Mouse (Mus musculus) embryonic facial prominence, embryonic 12.5 days (tissue): ENCODE measurements around the gene Gjc1. TPM values are rescaled to one million over a fixed set of nuclear protein-coding genes. Genes with fewer than 3 reads are reported as not detected.

Experiments used
- ATAC-seq: fragments of 200-750 bp; cut with Nextera tagmentation; 2 replicates; pipeline ENCODE4 v1.8.0; 2017; ENCODE audit not compliant: insufficient number of reproducible peaks, insufficient read depth, low FRiP score, low TSS enrichment
- H3K27ac ChIP-seq: fragments of 300-500 bp; sonication (generic); 2 replicates; pipeline ENCODE4 v1.5.1; 2016; ENCODE audit warnings: mild to moderate bottlenecking
- H3K27me3 ChIP-seq: fragments of 300-500 bp; sonication (generic); 2 replicates; pipeline ENCODE4 v1.6.1; 2016; ENCODE audit warnings: mild to moderate bottlenecking, moderate library complexity
- H3K36me3 ChIP-seq: fragments of 300-500 bp; sonication (generic); 2 replicates; pipeline ENCODE4 v1.6.1; 2016; ENCODE audit warnings: mild to moderate bottlenecking
- H3K4me1 ChIP-seq: fragments of 300-500 bp; sonication (generic); 2 replicates; pipeline ENCODE4 v1.6.1; 2016
- H3K4me2 ChIP-seq: fragments of 300-500 bp; sonication (generic); replicated peaks from 2 replicates; pipeline ENCODE4 v1.6.1; 2016; ENCODE audit warnings: mild to moderate bottlenecking, moderate library complexity
- H3K4me3 ChIP-seq: fragments of 300-500 bp; sonication (generic); 2 replicates; pipeline ENCODE4 v1.5.1; 2016; ENCODE audit warnings: mild to moderate bottlenecking
- H3K9ac ChIP-seq: fragments of 300-500 bp; sonication (generic); 2 replicates; pipeline ENCODE4 v1.6.1; 2016; ENCODE audit warnings: mild to moderate bottlenecking, moderate library complexity
- H3K9me3 ChIP-seq: fragments of 300-500 bp; sonication (generic); 2 replicates; pipeline ENCODE4 v1.6.1; 2016; ENCODE audit warnings: mild to moderate bottlenecking, moderate library complexity
- WGBS: fragments of 180-500 bp; shearing (Covaris S2); methylation state at CpG from one replicate; pipeline ENCODE4 v1.1.7; 2016; 5-methylcytosine and 5-hydroxymethylcytosine counted together
- polyA plus RNA-seq: library from polyadenylated mRNA; unstranded; fragments of >200 nt; fragmentation: Nextera tagmentation; extraction: Ambion mirVana; gene quantifications from 2 replicates; pipeline ENCODE4 v1.2.1, GENCODE M21; 2016

Gjc1 gene
- polyA plus RNA-seq, 1 experiment from 2014 or later: 105 TPM

DNA sequence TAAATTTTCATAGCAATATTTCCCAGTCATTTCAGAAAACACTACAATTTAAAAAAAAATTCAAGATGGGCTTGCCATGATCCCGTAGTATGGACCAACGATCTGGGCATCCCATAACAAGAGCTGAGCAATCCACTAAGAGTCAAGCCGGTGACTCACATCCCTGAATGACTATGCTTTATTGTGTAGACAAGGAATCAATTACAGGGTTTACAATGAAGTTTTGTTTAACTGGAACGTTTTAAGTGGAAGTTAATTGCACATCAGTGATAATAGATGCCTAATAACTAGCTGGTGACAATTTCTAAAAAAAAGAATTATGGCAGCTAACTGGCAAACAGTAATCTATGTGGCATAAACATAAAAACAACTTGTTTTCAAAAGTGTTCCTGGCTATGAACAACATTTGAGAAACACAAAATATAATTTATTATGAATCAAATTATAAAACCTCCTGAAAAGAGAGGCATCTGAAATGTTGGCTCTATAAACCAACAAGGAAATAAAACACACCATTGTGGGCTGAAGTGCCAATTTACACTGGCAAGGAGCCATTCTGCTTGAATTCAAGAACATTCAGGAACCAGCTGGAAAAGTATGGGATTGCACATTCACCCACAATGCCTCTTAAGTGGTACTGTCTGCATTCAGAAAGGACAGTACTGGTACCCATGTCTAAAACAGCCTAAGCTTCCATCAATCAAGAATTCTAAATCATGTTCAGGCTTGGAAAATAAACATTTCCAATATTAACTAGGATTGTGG is 8.6 kb downstream of the Gjc1 start:
- H3K4me3 ChIP-seq: no peak overlapping the region
- H3K27ac ChIP-seq: no peak overlapping the region
- no peaks in the 10 kb centered on the region for H3K9me3 ChIP-seq
- H3K4me1 ChIP-seq: peaks cover 25% of the 10 kb centered on the region
- no peak overlapping the region for H3K9ac ChIP-seq
- no peaks in the 10 kb centered on the region for H3K27me3 ChIP-seq
- no peak for ATAC-seq
- H3K4me2 ChIP-seq: no peak overlapping the region
- WGBS: 49% methylated on average over 4 of the region's 4 CpGs
- peaks cover 10% of the 10 kb centered on the region for H3K36me3 ChIP-seq

DNA sequence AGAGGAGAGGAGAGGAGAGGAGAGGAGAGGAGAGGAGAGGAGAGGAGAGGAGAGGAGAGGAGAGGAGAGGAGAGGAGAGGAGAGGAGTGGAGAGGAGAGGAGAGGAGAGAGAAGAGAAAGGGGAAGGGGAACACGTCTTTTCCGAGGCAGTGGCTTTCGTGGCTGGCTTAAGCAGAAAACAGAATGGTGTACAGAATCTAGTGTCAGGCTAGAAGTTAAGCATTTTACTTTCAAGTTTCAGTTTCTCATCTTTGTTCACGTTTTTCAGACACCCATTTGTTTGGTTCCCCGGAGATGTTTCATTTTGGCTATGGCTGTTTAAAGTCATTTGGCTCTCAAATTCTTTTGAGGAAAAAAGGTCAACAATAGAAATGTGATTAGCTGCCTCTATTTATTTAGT is 11.3 kb downstream of the Gjc1 start:
- peaks cover 17% of the 10 kb centered on the region; the same call in 1 of the 2 replicates for H3K4me1 ChIP-seq
- no peaks in the 10 kb centered on the region for H3K27me3 ChIP-seq
- no peak overlapping the region for H3K9ac ChIP-seq
- H3K4me3 ChIP-seq: no peak overlapping the region
- 69% methylated on average over 5 of the region's 5 CpGs for WGBS
- no peak overlapping the region for H3K27ac ChIP-seq
- no peak for ATAC-seq
- no peaks in the 10 kb centered on the region for H3K9me3 ChIP-seq
- no peak overlapping the region for H3K4me2 ChIP-seq
- H3K36me3 ChIP-seq: peaks cover 30% of the 10 kb centered on the region

DNA sequence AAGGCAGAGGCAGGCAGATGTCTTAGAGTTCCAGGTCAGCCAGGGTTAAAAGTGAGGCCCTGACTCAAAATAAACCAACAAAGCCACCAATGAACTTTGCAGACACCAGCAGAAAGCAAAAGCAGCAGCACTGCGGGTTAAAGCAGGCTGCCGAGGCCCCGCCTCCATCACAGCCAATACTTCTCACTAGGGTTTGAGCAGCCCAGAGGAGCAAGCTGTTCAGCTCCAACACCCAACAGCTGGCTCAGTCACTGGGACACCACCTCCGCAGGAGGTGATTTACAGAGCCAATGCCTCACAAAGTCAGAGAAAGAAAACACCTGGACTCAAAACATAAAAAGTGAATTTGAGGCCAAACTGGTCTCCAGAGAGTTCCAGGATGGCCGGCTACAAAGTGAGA is 16.0 kb downstream of the Gjc1 start:
- no peak for ATAC-seq
- H3K27me3 ChIP-seq: no peaks in the 10 kb centered on the region
- peaks cover 63% of the 10 kb centered on the region for H3K36me3 ChIP-seq
- no peaks in the 10 kb centered on the region for H3K9me3 ChIP-seq
- H3K4me2 ChIP-seq: no peak overlapping the region
- peaks cover 6% of the 10 kb centered on the region; the same call in 1 of the 2 replicates for H3K4me1 ChIP-seq
- 85% methylated on average over 5 of the region's 5 CpGs for WGBS
- H3K27ac ChIP-seq: no peak overlapping the region
- no peak overlapping the region for H3K9ac ChIP-seq
- no peak overlapping the region for H3K4me3 ChIP-seq

DNA sequence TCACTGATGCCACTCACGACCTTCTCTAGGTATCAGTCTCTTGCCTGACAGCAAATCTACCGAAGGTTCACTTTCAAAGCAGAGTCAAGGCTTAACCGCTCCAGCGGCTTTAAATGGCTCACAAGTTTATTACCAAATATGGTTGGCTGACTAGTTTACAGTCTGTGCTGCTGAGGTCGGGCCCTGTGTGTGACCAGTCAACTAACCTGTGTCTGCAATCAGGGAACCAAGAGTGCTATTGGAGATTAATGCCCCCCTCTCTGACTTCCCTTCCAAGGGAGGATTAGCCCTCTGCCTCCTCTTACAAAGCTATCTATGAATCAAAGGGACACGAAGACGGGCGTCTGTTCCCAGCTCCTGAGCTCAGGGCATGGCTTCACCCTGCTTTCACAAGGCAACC is 25.3 kb downstream of the Gjc1 start:
- Histone ChIP-seq H3K4me1 (peaks cover 9% of the 10 kb centered on the region), H3K4me2 (no peak overlapping the region), H3K36me3 (peaks cover 22% of the 10 kb centered on the region), H3K4me3 (no peak overlapping the region), H3K9me3 (no peaks in the 10 kb centered on the region), H3K27ac (no peak overlapping the region), H3K9ac (no peak overlapping the region), H3K27me3 (no peaks in the 10 kb centered on the region)
- WGBS: 66% methylated on average over 8 of the region's 8 CpGs
- ATAC-seq: no peak

DNA sequence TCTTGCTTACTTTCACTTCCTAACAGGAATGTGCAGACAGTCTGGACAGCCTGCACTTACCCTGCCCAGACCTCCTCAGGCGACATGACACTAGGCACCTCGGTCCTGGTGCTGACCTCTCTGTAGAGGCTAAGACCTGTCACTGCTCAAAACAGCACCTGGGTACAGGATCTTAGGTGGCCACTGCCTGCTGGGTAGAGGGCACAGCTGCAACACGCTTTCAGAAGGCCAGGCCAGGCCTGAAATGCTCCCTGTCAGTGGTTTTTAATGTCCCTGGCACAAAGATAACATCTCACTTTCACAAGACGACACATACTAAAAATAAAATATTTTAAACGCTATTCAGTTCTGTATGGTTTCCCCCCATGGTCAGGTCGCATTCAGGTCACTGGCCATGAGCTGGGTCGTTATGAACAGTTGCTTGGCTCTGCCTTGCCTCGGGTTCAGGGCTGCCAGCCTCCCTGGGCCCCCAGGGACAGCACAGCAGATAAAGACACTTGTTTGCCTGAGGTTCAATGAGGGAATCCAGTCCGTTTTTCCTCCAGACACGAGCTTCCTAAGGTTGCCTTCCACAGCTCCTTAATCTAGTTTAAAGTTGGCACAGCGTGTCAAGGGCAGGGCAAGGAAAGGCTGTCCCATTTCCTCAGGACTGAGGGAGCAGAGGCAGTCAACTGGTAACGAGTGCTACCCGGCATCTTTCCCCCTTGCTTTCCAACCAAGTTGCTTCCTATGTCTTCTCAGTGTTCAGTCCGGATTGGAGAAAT is 27.6 kb downstream of the Gjc1 start:
- H3K4me2 ChIP-seq: no peak overlapping the region
- H3K27me3 ChIP-seq: no peaks in the 10 kb centered on the region
- H3K4me1 ChIP-seq: peaks cover 9% of the 10 kb centered on the region
- no peaks in the 10 kb centered on the region for H3K9me3 ChIP-seq
- peaks cover 6% of the 10 kb centered on the region; the same call in 1 of the 2 replicates for H3K36me3 ChIP-seq
- no peak overlapping the region for H3K9ac ChIP-seq
- no peak overlapping the region for H3K27ac ChIP-seq
- WGBS: 50% methylated on average over 14 of the region's 14 CpGs
- ATAC-seq: no peak
- H3K4me3 ChIP-seq: no peak overlapping the region

DNA sequence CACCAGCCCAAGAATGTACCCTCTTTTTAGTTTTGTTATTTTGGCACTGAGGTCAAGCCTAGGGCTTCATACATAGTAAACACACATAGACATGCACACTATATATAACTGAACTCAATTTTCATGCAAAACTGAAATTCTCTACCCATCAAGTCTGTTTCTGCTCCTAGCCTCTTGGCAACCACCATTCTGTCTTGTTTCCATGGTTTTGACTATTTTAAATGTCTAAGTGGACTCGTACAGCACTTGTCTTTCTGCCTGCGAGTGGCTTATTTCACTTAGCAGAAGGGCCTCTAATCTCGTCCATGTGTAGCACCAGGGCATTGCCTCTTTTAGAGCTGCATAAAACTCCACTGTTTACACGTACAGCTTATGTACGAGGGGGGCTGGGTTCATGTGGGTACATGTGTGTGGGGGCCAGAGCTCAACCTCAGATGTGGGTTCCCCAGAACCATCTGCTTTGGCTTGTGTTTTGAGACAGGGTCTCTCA is 31.8 kb downstream of the Gjc1 start:
- no peak overlapping the region for H3K4me2 ChIP-seq
- H3K4me1 ChIP-seq: peaks cover 8% of the 10 kb centered on the region
- H3K4me3 ChIP-seq: no peak overlapping the region
- ATAC-seq: no peak
- H3K27me3 ChIP-seq: no peaks in the 10 kb centered on the region
- no peak overlapping the region for H3K27ac ChIP-seq
- no peak overlapping the region for H3K9ac ChIP-seq
- 74% methylated on average over 5 of the region's 5 CpGs for WGBS
- H3K9me3 ChIP-seq: no peaks in the 10 kb centered on the region
- H3K36me3 ChIP-seq: no peaks in the 10 kb centered on the region

DNA sequence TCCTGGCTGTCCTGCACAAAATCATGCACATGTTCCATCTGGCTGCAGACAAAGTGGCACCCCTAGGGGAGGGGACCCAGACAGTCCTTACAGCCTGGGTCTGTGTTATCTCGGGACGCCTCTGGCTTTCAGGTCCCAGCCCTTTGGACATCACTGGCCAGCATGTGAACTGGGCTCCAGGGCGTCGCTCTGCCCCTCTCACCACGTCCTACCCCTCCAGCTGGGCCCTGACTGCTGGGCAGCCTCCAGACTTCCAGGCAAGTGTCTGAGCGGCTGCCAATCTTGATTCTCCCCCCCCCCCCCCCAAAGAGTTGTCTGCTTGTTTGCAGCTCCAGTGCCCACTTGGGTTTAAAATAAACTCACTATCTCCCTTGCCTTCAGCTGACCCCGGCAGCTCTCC is 36.1 kb downstream of the Gjc1 start:
- Histone ChIP-seq H3K9me3 (no peaks in the 10 kb centered on the region), H3K4me1 (peaks cover 11% of the 10 kb centered on the region), H3K36me3 (no peaks in the 10 kb centered on the region), H3K4me2 (no peak overlapping the region), H3K27ac (no peak overlapping the region), H3K27me3 (no peaks in the 10 kb centered on the region), H3K9ac (no peak overlapping the region), H3K4me3 (no peak overlapping the region)
- ATAC-seq: no peak
- 69% methylated on average over 7 of the region's 7 CpGs for WGBS

DNA sequence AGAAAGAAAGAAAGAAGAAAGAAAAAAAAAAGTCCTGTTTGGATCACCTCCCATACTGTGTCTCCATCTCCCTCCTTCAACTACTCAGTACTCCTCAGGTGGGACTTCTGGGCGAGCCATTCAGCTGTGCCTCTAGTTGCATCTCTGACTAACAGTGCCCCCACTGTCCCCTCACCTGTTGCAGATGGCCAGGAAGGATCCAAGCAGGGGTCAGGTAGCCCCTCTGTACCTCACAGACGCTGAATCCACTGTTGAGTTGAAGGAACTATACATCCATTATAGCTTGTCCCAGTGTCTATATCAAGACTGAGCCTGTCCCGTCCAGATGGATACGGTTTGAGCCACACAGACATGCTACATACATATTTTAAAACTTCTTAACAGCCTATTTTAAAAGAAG is 38.0 kb downstream of the Gjc1 start:
- 85% methylated on average over 4 of the region's 4 CpGs for WGBS
- peaks cover 4% of the 10 kb centered on the region for H3K36me3 ChIP-seq
- no peak overlapping the region for H3K4me2 ChIP-seq
- H3K9ac ChIP-seq: no peak overlapping the region
- no peak overlapping the region for H3K27ac ChIP-seq
- ATAC-seq: no peak
- peaks cover 22% of the 10 kb centered on the region for H3K4me1 ChIP-seq
- no peaks in the 10 kb centered on the region for H3K9me3 ChIP-seq
- H3K27me3 ChIP-seq: no peaks in the 10 kb centered on the region
- no peak overlapping the region for H3K4me3 ChIP-seq

GRCm38 (mm10) chr11:102780986-102781351 is 38.5 kb downstream of the Gjc1 start:
- no peak for ATAC-seq
- Histone ChIP-seq H3K9me3 (no peaks in the 10 kb centered on the region), H3K27me3 (no peaks in the 10 kb centered on the region), H3K27ac (no peak overlapping the region), H3K4me2 (no peak overlapping the region), H3K4me1 (peaks cover 22% of the 10 kb centered on the region), H3K9ac (no peak overlapping the region), H3K36me3 (peaks cover 9% of the 10 kb centered on the region), H3K4me3 (no peak overlapping the region)
- 63% methylated on average over 10 of the region's 10 CpGs for WGBS

GRCm38 (mm10) chr11:102780271-102780985 is 39.1 kb downstream of the Gjc1 start:
- Histone ChIP-seq H3K9ac (no peak overlapping the region), H3K27me3 (no peaks in the 10 kb centered on the region), H3K27ac (no peak overlapping the region), H3K4me1 (peaks cover 25% of the 10 kb centered on the region), H3K4me2 (no peak overlapping the region), H3K36me3 (peaks cover 9% of the 10 kb centered on the region), H3K4me3 (no peak overlapping the region), H3K9me3 (no peaks in the 10 kb centered on the region)
- ATAC-seq: no peak
- 47% methylated on average over 11 of the region's 11 CpGs for WGBS

DNA sequence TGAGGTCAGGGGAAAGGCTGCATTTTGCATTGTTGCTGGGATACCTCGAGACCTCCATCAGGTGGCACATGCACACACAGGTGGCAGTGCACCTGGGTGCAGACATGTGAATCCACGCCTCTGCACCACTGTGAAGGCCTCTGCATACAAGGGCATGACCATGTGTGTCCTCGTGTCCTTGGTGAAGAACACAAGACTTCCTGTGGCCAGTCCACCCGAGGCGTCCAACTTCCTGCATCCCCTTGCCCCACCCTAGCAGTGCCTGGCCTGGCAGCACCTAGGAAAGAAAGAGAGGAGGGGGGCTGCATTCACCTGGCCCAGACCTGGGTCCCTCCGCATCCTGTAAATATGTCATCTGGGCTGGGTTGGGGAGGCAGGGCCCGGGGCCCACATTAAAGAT is 39.7 kb downstream of the Gjc1 start:
- WGBS: 74% methylated on average over 7 of the region's 7 CpGs
- H3K9me3 ChIP-seq: no peaks in the 10 kb centered on the region
- H3K9ac ChIP-seq: no peak overlapping the region
- H3K4me3 ChIP-seq: no peak overlapping the region
- no peaks in the 10 kb centered on the region for H3K27me3 ChIP-seq
- H3K27ac ChIP-seq: no peak overlapping the region
- H3K36me3 ChIP-seq: peaks cover 9% of the 10 kb centered on the region
- H3K4me2 ChIP-seq: no peak overlapping the region
- ATAC-seq: no peak
- H3K4me1 ChIP-seq: peaks cover 31% of the 10 kb centered on the region
